Mouse (Mus musculus) retina, postnatal 7 days (tissue): ENCODE data around the gene Scnn1g.

Experiments
- DNase-seq: peaks from one replicate; pipeline ENCODE4 v3.0.0-alpha.2; 2012; ENCODE audit warnings: low read depth, low spot score

The Scnn1g gene

DNA sequence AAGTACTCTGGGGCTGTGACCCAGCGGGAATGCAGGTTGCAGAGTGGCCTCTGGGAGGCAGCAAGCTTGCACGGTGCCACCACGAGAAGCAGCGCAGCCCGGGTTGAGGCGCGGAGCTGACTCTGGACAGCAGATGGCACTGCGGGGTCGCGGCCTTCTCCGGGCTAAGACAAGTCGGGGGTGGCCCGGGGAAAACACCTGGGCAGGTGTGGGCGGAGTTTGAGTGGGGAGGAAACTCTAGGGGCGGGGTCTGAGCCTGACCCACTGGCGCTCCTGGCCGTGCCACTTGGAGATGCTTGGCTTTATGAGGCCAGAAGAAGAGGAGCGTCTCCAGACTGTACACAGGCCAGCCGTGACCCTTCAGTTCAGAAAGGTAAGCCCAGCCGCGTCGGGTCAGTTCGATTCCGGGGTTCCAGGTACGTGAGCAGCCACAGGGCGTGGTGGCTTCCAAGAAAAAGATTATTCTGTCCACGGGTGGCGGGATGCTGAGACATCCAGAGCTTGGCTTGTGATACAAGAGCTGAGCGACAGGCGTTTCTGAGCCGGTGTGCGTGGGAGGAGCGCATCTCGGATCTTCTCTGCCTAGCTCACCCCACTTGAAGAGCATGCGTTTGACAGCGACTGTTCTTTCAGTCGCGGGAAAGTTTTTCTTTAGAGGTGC is at the start of gene Scnn1g:
Gene Scnn1g, plus strand, starts transcription at position 309 of the 661 bp plus-strand sequence.
- peak; percentile 74 for DNase-seq

DNA sequence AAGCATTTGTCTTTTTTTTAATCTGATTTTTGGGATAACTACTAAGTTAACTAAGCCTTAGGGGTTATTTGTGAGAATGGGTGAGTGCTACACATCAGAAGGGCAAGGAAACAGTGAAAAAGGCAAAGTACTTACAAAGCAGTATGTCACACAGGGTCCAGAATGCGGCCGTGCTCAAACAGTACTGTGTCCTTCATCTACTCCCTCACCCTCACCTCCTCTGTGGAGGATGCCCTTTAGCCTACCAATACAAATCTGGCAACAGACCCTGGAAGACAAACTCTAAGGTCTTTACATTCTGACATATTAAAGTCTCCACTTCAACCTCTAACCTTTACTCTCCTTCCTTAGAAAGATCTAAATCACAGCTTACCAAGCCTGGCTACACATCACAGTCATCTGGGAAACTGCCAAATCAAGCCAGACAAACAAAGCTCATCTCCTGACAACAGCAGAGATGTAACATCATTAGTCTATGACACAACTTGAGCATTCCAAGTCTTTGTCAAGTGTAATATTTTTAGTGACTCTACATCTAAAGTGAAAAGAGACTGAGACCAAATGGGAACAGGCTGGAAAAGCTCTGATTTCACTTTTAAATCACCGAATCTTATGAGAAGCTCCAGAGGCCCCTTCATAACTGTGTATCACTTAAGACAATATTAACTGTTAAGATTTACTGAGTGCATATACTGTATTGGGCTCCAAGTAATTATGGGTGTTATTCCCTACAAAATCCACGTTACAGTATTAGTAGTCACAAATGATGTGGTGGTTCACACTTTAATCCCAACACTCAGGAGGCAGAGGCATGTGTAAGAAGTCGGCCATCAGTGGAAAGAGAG is 48.9 kb upstream of the Scnn1g start:
- DNase-seq, result no peak

DNA sequence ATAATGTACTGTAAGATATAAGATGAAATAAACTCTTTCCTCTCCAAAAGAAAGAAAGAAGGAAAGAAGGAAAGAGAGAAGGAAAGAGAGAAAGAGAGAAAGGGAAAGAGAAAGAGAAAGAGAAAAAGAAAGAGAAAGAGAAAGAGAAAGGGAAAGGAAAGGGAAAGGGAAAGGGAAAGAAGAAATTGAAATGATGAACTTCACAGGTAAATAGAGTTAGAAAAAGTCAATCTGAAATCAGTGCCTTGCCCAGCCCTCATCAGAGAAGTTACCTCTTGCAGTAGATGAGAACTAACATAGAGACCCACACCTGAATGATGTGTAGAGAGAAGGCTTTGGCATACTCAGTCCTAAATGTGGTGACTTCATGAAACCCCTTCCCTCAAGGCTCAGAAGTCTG is 44.9 kb upstream of the Scnn1g start:
- DNase-seq, result no peak

DNA sequence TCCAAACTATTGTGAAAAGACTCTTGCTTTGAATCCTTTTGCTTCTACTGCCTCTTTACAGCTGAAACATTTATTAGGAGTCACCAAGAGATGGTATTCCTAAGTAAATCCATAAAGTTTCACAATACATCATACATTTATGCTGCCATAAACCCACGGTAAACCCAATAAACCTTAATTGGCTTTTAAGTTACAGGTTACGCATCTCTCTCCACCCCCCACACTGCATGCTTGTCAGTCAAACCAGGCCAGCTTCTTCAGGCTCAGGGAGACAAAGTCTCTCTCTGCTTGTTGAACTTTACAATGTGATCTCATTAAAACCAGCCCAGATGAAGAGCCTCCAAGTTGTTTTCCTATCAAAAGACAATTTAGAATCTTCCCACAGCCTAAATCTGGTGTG is 42.5 kb upstream of the Scnn1g start:
- DNase-seq, result no peak

DNA sequence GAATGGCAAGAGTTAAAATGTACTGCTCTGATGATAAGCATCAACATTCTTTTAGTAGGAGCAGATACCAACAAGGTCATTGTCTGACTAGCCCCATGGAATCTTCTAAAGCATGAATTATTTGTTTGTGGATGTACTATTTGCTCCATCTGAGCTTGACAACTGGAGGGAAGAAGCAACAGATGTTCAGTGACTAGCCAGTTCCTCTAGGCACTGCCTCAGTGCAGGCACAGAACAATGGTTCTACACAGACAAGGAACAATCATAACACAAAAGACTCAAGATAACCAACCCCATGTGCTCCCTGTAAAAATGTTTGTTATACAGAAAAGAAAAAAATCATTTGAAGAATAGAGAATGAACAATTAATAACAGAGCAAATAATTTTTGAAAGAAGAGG is 37.1 kb upstream of the Scnn1g start:
- DNase-seq, result no peak

DNA sequence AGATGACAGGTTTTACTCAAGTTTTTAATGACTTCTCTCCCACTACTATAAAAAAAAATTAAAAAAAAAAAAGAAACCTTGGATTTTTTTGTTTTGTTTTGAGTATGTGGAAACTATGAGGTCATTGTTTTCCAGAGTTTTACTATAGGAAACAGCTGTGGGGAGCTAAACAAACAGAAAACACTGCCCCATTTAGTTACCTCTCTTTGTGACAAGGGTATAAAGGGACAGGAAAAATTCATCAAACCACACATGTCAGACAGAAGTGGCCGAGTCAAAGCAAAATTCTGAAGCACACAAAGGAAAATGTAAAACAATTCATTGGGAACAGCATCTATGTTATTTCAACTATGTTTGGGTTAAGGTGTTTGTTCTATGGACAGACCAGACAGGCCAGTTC is 36.7 kb upstream of the Scnn1g start:
- DNase-seq, result no peak

DNA sequence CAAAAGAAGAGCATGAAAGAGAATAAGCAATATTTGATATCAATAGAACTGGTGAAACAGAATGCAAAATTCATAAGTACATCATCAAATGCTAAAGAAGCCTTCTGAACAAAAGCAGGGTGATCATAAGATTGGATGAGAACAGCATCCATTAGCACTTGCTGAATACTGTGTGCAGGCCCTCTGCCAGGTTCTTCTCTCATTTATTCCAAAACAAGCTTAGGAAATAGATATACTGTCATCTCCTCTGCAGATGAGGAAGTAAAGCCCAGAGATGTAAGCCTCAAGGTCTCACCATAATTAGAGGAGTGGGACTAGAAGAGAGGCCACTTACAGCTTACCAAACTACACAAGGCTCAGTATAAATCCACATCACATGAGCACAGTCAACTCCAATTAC is 35.1 kb upstream of the Scnn1g start:
- DNase-seq, result no peak

DNA sequence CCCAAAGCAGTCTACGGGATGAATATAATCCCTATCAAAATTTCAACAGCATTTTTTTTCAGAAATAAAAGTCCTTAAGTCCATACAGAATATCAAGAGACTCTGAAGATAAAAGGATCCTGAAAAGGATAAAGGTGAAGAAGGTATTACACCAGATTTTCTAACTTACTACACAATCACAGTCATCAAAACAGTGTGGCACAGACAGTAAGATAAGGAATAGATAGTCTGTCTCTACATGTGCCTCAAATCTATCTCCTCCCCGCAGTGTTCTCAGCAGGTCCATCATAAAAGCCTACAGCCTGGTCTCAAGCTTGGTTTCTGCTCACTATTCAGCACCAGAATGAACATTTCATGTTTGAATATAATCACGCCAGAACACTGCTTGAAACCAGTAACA is 33.8 kb upstream of the Scnn1g start:
- no peak for DNase-seq

DNA sequence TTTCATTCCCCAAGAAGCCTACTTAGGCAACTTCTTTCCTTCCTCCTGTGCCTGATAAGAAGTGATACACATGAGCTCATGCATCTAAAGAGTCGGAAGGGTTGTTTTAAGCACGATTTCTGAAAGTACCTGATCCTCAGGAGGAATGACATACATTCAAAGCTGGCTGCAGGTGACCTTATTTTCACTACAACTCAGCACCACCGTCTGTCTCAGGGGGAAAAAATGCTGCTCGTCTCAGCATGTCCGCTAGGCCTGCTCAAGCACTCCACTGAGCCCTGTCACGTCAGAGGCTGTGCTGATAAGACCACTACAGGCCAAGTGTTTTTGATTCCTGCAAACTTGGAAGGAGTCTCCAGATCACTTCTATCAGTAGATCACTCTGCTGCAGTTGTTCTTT is 32.3 kb upstream of the Scnn1g start:
- no peak for DNase-seq

DNA sequence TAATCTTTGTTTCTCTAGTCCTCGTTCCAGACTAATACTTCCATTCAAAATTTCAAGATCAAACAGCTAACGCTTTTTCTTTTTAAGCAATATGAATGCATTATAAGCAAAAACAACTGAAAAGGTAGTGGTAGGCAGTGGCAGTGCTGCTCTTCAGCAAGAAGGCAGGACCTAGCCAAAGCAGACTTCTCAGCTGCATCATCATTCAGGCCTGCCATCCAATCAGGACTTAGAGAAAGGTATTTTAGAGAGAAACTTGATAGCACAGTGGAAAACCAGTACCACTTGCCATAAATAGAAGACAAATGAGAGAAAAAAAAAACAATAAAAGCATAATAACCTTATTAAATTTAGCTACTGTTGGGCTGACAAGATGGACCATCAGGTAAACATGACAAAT is 29.2 kb upstream of the Scnn1g start:
- no peak for DNase-seq

DNA sequence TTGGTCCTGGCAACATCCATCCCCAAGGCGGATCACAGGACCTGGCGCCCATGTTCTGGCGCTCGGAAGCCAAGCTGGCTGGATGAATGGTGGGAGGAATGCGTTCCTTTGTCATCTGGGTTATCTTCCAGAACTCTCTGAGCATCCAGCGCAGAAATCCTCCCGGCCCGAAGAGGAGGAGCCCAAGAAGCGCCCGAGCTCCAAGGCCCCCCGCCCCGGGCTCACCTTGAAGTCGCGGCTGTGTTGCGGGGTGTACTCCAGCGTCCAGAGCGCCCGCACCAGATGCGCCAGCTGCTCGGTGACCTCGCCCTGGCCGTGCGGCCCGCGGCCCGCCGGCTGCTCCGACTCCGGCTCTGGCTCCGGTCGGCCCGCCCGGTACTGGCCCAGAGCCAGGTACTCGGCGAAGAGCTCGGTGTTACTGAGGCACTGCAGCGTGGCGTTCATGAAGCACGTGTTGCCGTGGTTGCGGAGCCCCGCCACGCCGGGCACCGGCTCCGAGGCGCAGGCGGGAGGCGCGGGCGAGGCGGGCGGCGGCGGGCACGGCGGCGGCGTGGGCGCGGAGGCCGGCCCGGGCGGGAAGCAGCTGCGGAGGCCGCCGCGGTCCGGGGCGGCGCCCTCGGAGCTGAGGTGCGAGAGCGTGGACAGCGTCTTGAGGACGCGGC is 27.7 kb upstream of the Scnn1g start:
- no peak for DNase-seq

DNA sequence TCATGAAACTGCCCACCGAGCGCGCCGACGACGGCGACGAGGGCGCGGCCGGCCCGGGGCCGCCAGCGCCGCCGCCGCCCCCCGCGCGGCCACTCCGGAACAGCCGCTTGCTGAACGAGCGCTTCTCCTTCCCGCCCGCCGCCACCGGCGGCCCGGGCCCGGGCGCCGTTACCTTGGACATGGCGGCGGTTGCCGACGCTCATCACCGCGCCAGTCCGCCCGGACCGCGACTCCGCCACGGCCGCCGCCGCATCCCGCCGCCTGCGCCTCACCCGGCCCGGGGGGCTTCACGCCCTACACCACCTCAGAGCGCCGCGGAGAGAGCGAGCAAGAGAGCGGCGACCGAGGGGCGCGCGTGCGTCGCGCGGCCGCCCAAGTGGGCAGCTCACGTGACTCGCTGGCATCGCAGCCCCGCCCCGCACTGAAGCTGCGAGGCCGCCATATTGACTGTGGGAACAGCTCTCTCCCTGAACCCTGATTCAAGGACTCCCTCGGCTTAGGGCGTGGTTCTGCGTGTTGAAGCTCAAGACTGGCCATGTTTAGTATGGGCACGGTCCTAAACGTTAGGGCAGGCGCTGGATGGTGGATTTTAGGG is 27.1 kb upstream of the Scnn1g start, which contains the start of gene Usp31:
Gene Usp31, minus strand, starts transcription at position 181 of the 595 bp plus-strand sequence.
- peak; percentile 91 for DNase-seq

DNA sequence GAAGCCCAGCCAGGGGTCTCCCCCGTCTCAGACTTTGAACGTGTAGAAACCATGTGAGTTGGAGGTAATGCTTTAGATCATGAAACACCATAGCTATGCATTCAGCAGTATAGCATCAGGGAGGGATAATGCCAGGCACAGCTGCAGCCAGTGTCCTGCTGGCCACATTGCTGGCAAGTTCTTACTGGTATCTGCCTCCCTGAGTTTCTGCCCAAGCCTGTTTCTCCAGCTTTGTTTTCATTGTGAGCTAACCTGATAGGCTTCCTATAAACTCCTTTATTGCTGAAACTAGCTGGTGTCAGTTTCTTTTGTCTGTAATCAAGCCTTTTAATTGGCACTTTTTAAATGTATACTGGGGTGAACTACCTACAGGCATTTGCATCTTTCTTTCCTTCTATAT is 23.1 kb upstream of the Scnn1g start:
- DNase-seq, result no peak

DNA sequence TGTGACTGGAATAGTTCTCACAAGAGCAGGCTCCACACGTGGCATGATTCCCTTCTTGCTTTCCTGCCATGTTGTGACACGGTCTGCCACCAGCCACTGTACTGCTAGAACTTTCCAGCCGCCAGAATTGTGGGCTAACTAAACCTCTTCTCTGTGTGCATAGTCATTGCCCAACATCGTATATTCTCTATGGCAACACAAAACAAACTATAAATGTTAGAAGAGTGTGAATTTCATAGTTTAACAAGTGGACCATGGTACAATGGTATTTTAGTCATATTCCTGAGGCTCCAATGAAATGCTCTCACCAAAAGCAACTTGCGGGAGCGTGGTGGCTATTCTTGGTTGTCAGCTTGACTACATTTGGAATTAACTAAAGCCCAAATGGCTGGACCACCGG is 17.2 kb upstream of the Scnn1g start:
- DNase-seq, result no peak

DNA sequence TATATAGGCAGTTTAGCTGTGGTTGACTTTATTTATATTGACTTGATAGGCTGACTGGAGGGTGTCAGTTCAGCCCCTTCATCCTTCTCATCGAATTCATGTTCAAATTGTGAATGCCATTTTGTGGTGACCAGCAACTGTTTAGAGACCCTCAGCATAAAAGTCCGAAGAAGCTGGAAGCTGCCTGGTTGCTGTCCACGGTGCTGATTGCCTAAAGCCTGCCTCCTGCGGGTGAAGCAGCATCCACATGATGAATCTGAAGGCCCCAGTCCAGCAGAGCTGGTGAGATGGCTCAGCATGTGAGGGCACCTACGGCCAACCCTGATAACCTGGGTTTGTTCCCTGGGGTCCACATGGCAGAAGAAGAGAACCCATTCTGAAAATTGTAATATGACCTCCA is 4.1 kb upstream of the Scnn1g start:
- no peak for DNase-seq

DNA sequence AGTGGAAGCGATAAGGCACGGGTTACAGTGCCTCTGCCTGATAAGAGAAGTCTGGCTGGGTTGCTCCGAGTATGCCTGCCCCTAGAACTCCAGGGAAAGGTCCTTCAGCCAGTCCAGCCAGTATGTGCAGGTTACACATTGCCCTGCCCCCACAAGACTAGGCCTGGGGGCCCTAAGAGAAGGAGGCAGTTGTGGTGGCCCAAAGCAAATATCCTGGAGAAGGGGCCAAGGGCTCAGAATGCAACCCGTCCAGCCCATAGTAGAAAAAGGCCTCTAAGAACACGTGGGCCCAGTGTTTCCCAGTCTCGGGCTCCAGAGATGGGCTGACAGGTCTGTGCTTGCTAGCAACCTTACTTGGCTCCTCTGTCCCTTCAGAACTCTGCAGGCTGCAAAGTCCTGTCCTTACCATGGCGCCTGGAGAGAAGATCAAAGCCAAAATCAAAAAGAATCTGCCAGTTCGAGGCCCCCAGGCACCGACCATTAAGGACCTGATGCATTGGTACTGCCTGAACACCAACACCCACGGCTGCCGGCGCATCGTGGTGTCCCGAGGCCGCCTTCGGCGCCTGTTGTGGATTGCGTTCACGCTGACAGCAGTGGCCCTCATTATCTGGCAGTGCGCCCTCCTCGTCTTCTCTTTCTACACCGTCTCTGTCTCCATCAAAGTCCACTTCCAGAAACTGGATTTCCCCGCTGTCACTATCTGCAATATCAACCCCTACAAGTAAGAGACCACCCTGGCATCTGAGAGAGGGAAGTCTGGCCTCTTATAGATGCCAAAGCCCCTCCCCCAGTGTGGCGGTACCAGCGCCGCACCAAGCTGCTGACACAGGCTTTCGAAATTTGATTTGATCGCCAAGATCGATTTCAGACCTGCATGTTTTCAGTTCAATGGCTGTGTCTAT is 3.5 kb downstream of the Scnn1g start:
- no peak for DNase-seq

DNA sequence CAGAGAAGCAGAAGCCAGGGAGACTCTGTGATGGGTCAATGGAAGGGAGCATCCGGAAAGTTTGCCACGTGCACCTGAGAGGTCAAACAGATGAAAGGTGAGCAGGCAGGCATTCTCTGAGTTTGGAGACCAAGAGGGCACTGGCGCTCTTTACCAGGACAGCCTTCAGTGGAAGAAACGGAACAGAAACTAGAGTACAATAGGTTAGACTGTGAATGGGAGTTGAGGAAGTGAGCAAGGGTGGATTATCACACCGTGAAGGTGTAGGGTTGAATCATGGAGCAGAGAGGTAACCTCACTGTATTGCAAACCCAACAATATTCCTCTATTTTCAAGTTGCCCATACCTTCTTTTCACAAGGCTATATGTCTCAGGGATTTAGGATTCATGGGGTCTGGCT is 16.0 kb downstream of the Scnn1g start:
- no peak for DNase-seq

DNA sequence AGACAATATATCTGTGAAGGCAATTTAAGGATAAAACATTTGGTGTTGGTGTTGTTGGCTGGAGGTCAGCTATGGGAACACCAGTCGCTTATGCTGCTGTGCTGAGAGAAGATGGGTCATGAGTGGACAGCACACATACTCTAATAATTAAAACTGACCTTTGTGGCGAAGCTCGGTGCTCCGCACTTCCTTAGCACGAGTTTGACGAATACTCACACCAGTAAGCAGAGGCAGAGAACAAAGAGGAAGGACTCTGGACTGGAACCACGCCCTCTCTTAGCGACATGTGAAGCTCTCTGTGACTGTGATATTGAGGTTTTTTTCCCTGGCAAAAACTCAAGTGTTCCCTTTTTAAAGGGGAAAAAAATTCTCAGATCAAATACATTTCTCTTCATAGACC is 20.5 kb downstream of the Scnn1g start:
- DNase-seq, result no peak

DNA sequence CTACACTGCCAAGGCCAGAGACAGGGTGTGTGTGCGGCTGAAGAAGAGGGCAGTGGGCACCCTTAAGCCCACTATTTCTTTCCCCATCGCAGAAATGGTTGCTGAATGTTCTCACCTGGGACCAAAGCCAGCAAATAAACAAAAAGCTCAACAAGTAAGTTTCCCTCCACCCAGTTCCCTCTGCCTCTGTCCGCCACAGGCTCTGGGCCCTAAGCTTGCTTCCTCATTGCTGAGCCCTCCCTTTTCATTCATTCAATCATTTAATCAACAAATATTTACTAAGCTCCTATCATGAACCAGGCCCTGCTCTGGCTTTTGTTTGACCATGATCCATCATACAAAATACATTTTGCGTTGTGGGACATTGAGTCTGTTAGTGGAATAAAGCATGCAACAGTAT is 29.0 kb downstream of the Scnn1g start:
- DNase-seq, result no peak

DNA sequence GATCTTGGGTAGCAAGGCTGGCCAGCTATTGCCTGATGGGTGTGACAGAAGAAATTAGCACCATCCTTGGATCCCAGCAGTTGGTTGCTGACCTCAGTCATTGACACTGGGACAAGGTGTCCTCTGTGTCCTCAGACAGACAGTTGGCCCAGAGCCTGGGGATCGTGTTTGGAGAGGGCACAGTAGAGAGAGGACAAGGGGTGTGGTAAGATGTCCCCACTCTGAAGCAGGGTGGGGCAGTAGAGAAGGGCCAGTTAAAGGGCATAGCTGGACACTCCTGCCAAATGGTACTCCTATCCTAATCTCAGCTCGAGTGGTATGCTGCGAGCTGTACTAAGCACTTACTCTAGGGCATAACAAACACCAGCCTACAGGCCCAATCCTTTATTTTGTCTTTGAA is 33.6 kb downstream of the Scnn1g start:
- DNase-seq, result no peak

DNA sequence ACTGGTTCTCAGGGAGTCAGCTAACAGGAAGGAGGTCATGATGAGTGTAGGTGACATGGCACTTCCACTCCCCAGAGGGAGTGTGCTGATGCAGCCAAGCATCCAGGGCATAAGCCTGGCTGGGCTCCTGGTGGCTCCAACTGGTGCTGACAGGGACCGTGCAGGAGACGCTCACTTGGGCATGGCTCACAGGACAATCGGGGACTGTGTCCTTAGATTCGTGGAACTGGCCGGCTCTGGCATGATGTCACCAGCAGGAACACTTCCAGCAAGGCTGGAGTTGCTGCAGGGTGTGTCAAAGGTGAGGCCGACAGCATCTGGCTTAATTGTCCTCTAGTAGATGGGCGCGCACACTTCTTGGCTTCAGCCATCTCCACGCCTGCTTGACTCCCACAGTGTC is 34.7 kb downstream of the Scnn1g start:
- no peak for DNase-seq
